Mouse (Mus musculus) brain, embryonic 18.5 days (tissue): ENCODE results near the gene 2900011O08Rik.

Experiments used
- DNase-seq: peaks from one replicate; pipeline ENCODE4 v3.0.0-alpha.2; 2012; ENCODE audit warnings: low read depth, low spot score

The 2900011O08Rik gene

GRCm38 (mm10) chr16:14004170-14004569 lies 17.8 kb downstream of the 2900011O08Rik start:
- no peak for DNase-seq

- no peak for DNase-seq
These were observed 18.3 kb downstream of the 2900011O08Rik start for GRCm38 (mm10) chr16:14004726-14005125.

GRCm38 (mm10) chr16:14005266-14005665 lies 18.9 kb downstream of the 2900011O08Rik start:
- no peak for DNase-seq

GRCm38 (mm10) chr16:14008081-14008480 lies 21.7 kb downstream of the 2900011O08Rik start:
- no peak for DNase-seq

GRCm38 (mm10) chr16:14008708-14009107 lies 22.3 kb downstream of the 2900011O08Rik start:
- no peak for DNase-seq

- DNase-seq: no peak
These were observed 23.6 kb downstream of the 2900011O08Rik start for GRCm38 (mm10) chr16:14009966-14010365.

- DNase-seq: no peak
These were observed 30.9 kb downstream of the 2900011O08Rik start for GRCm38 (mm10) chr16:14017306-14017705.

GRCm38 (mm10) chr16:14021166-14021822 lies 34.9 kb downstream of the 2900011O08Rik start:
- no peak for DNase-seq

- no peak for DNase-seq
These were observed 38.9 kb downstream of the 2900011O08Rik start for GRCm38 (mm10) chr16:14025091-14025990.

- no peak for DNase-seq
These were observed 42.7 kb downstream of the 2900011O08Rik start for GRCm38 (mm10) chr16:14029072-14029471.

GRCm38 (mm10) chr16:14029851-14030250 lies 43.4 kb downstream of the 2900011O08Rik start:
- DNase-seq: no peak

- DNase-seq: no peak
These were observed 44.2 kb downstream of the 2900011O08Rik start for GRCm38 (mm10) chr16:14030650-14031049.

- DNase-seq: no peak
These were observed 46.7 kb downstream of the 2900011O08Rik start for GRCm38 (mm10) chr16:14033076-14033475.

- DNase-seq: no peak
These were observed 56.0 kb downstream of the 2900011O08Rik start for GRCm38 (mm10) chr16:14042421-14042820.

- DNase-seq: no peak
These were observed 58.3 kb downstream of the 2900011O08Rik start for GRCm38 (mm10) chr16:14044695-14045094.

GRCm38 (mm10) chr16:14046224-14046756 lies 59.9 kb downstream of the 2900011O08Rik start:
- DNase-seq: no peak

- DNase-seq: no peak
These were observed 65.8 kb downstream of the 2900011O08Rik start for GRCm38 (mm10) chr16:14052221-14052620.

GRCm38 (mm10) chr16:14053116-14053515 lies 66.7 kb downstream of the 2900011O08Rik start:
- no peak for DNase-seq

- no peak for DNase-seq
These were observed 68.9 kb downstream of the 2900011O08Rik start for GRCm38 (mm10) chr16:14055271-14055670.

- no peak for DNase-seq
These were observed 70.3 kb downstream of the 2900011O08Rik start for GRCm38 (mm10) chr16:14056734-14057133.

GRCm38 (mm10) chr16:14058541-14058940 lies 72.1 kb downstream of the 2900011O08Rik start:
- DNase-seq: no peak

GRCm38 (mm10) chr16:14059118-14059854 lies 72.9 kb downstream of the 2900011O08Rik start:
- DNase-seq: no peak
